Mouse (Mus musculus) layer of hippocampus, adult 11-12 months (tissue): Measurements from ENCODE around the gene Dync1h1.

Experiments used
- DNase-seq: peaks from one replicate; pipeline ENCODE4 v3.0.0; 2022; ENCODE audit warnings: low spot score

Dync1h1 gene

GRCm38 (mm10) chr12:110601241-110602218 lies at the start of gene Dync1h1:
Gene Dync1h1 (plus strand): TSS chr12:110601452.
- DNase-seq = peak; percentile 93

GRCm38 (mm10) chr12:110552113-110552512 lies 49.1 kb upstream of the Dync1h1 start:
- DNase-seq = no peak

- no peak for DNase-seq
Measured at GRCm38 (mm10) chr12:110553362-110553761, 47.9 kb upstream of the Dync1h1 start.

- DNase-seq = no peak
Measured at GRCm38 (mm10) chr12:110555536-110556240, 45.6 kb upstream of the Dync1h1 start.

- DNase-seq = no peak
Measured at GRCm38 (mm10) chr12:110556861-110557628, 44.2 kb upstream of the Dync1h1 start.

- no peak for DNase-seq
Measured at GRCm38 (mm10) chr12:110558175-110558574, 43.1 kb upstream of the Dync1h1 start.

GRCm38 (mm10) chr12:110563383-110563782 lies 37.9 kb upstream of the Dync1h1 start:
- DNase-seq = no peak

- DNase-seq = no peak
Measured at GRCm38 (mm10) chr12:110564848-110565247, 36.4 kb upstream of the Dync1h1 start.

- DNase-seq = no peak
Measured at GRCm38 (mm10) chr12:110566366-110566765, 34.9 kb upstream of the Dync1h1 start.

GRCm38 (mm10) chr12:110571050-110571449 lies 30.2 kb upstream of the Dync1h1 start:
- DNase-seq = no peak

GRCm38 (mm10) chr12:110572351-110572750 lies 28.9 kb upstream of the Dync1h1 start:
- no peak for DNase-seq

GRCm38 (mm10) chr12:110573635-110574034 lies 27.6 kb upstream of the Dync1h1 start:
- no peak for DNase-seq

- no peak for DNase-seq
Measured at GRCm38 (mm10) chr12:110575926-110576325, 25.3 kb upstream of the Dync1h1 start.

- no peak for DNase-seq
Measured at GRCm38 (mm10) chr12:110578333-110578732, 22.9 kb upstream of the Dync1h1 start.

- no peak for DNase-seq
Measured at GRCm38 (mm10) chr12:110588622-110589021, 12.6 kb upstream of the Dync1h1 start.

GRCm38 (mm10) chr12:110590804-110591259 lies 10.4 kb upstream of the Dync1h1 start:
- DNase-seq = no peak

- DNase-seq = peak; percentile 100
Measured at GRCm38 (mm10) chr12:110591260-110591883, 9.9 kb upstream of the Dync1h1 start.

- DNase-seq = peak; percentile 81
Measured at GRCm38 (mm10) chr12:110598527-110598926, 2.7 kb upstream of the Dync1h1 start.

GRCm38 (mm10) chr12:110599791-110600190 lies 1.5 kb upstream of the Dync1h1 start:
- no peak for DNase-seq

GRCm38 (mm10) chr12:110600225-110600991 lies 844 bp upstream of the Dync1h1 start:
- DNase-seq = no peak

- DNase-seq = no peak
Measured at GRCm38 (mm10) chr12:110606161-110606560, 4.9 kb downstream of the Dync1h1 start.
